Mouse (Mus musculus) midbrain, embryonic 16.5 days (tissue): ENCODE measurements around the gene Homer3. TPM values are rescaled to one million over a fixed set of nuclear protein-coding genes. Genes with fewer than 3 reads are reported as not detected.
A peak's percentile ranks its signal among the peaks of the same experiment; 100 is the strongest.

Source experiments
- ATAC-seq: fragments of 200-750 bp; cut with Nextera tagmentation; 2 replicates; pipeline ENCODE4 v1.8.0; 2017; ENCODE audit warnings: moderate TSS enrichment
- H3K27ac ChIP-seq: fragments of 300-500 bp; sonication (generic); 2 replicates; pipeline ENCODE4 v1.5.1; 2014; ENCODE audit warnings: mild to moderate bottlenecking, low read length, mixed read lengths
- H3K27me3 ChIP-seq: fragments of 300-500 bp; sonication (generic); 2 replicates; pipeline ENCODE4 v1.6.1; 2014; ENCODE audit warnings: low read depth, low read length, mixed read lengths; ENCODE audit not compliant: control insufficient read depth, insufficient read depth
- H3K36me3 ChIP-seq: fragments of 300-500 bp; sonication (generic); 2 replicates; pipeline ENCODE4 v1.6.1; 2014; ENCODE audit warnings: mild to moderate bottlenecking, low read length, moderate library complexity, mixed read lengths; ENCODE audit not compliant: control insufficient read depth, insufficient read depth
- H3K4me1 ChIP-seq: fragments of 300-500 bp; sonication (generic); 2 replicates; pipeline ENCODE4 v1.6.1; 2014; ENCODE audit warnings: mild to moderate bottlenecking, low read length, mixed read lengths; ENCODE audit not compliant: control insufficient read depth, insufficient read depth
- H3K4me2 ChIP-seq: fragments of 300-500 bp; sonication (generic); 2 replicates; pipeline ENCODE4 v1.6.1; 2014; ENCODE audit warnings: mild to moderate bottlenecking, low read length, mixed read lengths
- H3K4me3 ChIP-seq: fragments of 300-500 bp; sonication (generic); 2 replicates; pipeline ENCODE4 v1.5.1; 2014; ENCODE audit warnings: low read depth, mild to moderate bottlenecking, low read length, moderate library complexity, mixed read lengths
- H3K9ac ChIP-seq: fragments of 300-500 bp; sonication (generic); 2 replicates; pipeline ENCODE4 v1.6.1; 2014; ENCODE audit warnings: low read depth, low read length, mixed read lengths
- H3K9me3 ChIP-seq: fragments of 300-500 bp; sonication (generic); replicated peaks from 2 replicates; pipeline ENCODE4 v1.6.1; 2014; ENCODE audit warnings: mild to moderate bottlenecking, low read length, mixed read lengths; ENCODE audit not compliant: control insufficient read depth, poor library complexity, severe bottlenecking
- WGBS: fragments of 180-500 bp; shearing (Covaris S2); extraction: QIAGEN DNeasy Blood & Tissue Kit; methylation state at CpG from one replicate; pipeline ENCODE4 v1.1.7; 2014; 5-methylcytosine and 5-hydroxymethylcytosine counted together
- polyA plus RNA-seq: library from polyadenylated mRNA; unstranded; fragments of >200 nt; fragmentation: Nextera tagmentation; extraction: Ambion mirVana; gene quantifications from 2 replicates; pipeline ENCODE4 v1.2.1, GENCODE M21; 2015

Homer3 gene
- polyA plus RNA-seq, 1 experiment from 2014 or later: 26.3 TPM

- peaks cover 4% of the 10 kb centered on the region for H3K4me1 ChIP-seq
- H3K36me3 ChIP-seq: no peaks in the 10 kb centered on the region
- H3K4me3 ChIP-seq: no peak overlapping the region
- no peak overlapping the region for H3K4me2 ChIP-seq
- no peak overlapping the region for H3K27ac ChIP-seq
- no peak for ATAC-seq
- no peak overlapping the region for H3K9ac ChIP-seq
- 70% methylated on average over 15 of the region's 15 CpGs for WGBS
- H3K27me3 ChIP-seq: no peaks in the 10 kb centered on the region
- no peaks in the 10 kb centered on the region for H3K9me3 ChIP-seq
Observed at GRCm38 (mm10) chr8:70278175-70278574, 4.5 kb upstream of the Homer3 start.

GRCm38 (mm10) chr8:70279266-70279665 lies 3.4 kb upstream of the Homer3 start:
- Histone ChIP-seq H3K4me3 (no peak overlapping the region), H3K27ac (no peak overlapping the region), H3K27me3 (no peaks in the 10 kb centered on the region), H3K9ac (no peak overlapping the region), H3K36me3 (no peaks in the 10 kb centered on the region), H3K4me2 (no peak overlapping the region), H3K9me3 (no peaks in the 10 kb centered on the region), H3K4me1 (peaks cover 9% of the 10 kb centered on the region)
- no peak for ATAC-seq
- WGBS: 73% methylated on average over 8 of the region's 8 CpGs

GRCm38 (mm10) chr8:70281001-70281400 lies 1.6 kb upstream of the Homer3 start:
- H3K27ac ChIP-seq: no peak overlapping the region
- no peak for ATAC-seq
- no peaks in the 10 kb centered on the region for H3K27me3 ChIP-seq
- H3K4me1 ChIP-seq: peaks cover 13% of the 10 kb centered on the region
- WGBS: 32% methylated on average over 3 of the region's 3 CpGs
- H3K4me2 ChIP-seq: no peak overlapping the region
- no peak overlapping the region for H3K4me3 ChIP-seq
- H3K9ac ChIP-seq: no peak overlapping the region
- H3K36me3 ChIP-seq: peaks cover 1% of the 10 kb centered on the region; the same call in 1 of the 2 replicates
- H3K9me3 ChIP-seq: no peaks in the 10 kb centered on the region

GRCm38 (mm10) chr8:70283136-70284077 lies 780 bp downstream of the Homer3 start:
- H3K4me3 ChIP-seq: peak overlapping the region; percentile 66
- no peaks in the 10 kb centered on the region for H3K9me3 ChIP-seq
- peak overlapping the region; percentile 84 for H3K4me2 ChIP-seq
- peaks cover 12% of the 10 kb centered on the region; the same call in 1 of the 2 replicates for H3K36me3 ChIP-seq
- ATAC-seq: peak; percentile 63
- H3K4me1 ChIP-seq: peaks cover 13% of the 10 kb centered on the region
- peak overlapping the region; percentile 82 for H3K9ac ChIP-seq
- 1% methylated on average over 55 of the region's 55 CpGs for WGBS
- no peaks in the 10 kb centered on the region for H3K27me3 ChIP-seq
- peak overlapping the region; percentile 50 for H3K27ac ChIP-seq

- no peaks in the 10 kb centered on the region for H3K9me3 ChIP-seq
- no peak overlapping the region for H3K9ac ChIP-seq
- 59% methylated on average over 5 of the region's 5 CpGs for WGBS
- no peaks in the 10 kb centered on the region for H3K27me3 ChIP-seq
- ATAC-seq: no peak
- peaks cover 13% of the 10 kb centered on the region for H3K4me1 ChIP-seq
- peaks cover 12% of the 10 kb centered on the region; the same call in 1 of the 2 replicates for H3K36me3 ChIP-seq
- peak overlapping the region; percentile 3; the same call in 1 of the 2 replicates for H3K4me2 ChIP-seq
- H3K27ac ChIP-seq: no peak overlapping the region
- no peak overlapping the region for H3K4me3 ChIP-seq
Observed at GRCm38 (mm10) chr8:70284421-70284820, 1.8 kb downstream of the Homer3 start.

- Histone ChIP-seq H3K27ac (no peak overlapping the region), H3K36me3 (peaks cover 12% of the 10 kb centered on the region; the same call in 1 of the 2 replicates), H3K9me3 (no peaks in the 10 kb centered on the region), H3K4me1 (peaks cover 13% of the 10 kb centered on the region), H3K9ac (no peak overlapping the region), H3K27me3 (no peaks in the 10 kb centered on the region), H3K4me2 (no peak overlapping the region), H3K4me3 (no peak overlapping the region)
- WGBS: 97% methylated on average over 15 of the region's 15 CpGs
- no peak for ATAC-seq
Observed at GRCm38 (mm10) chr8:70285304-70285703, 2.7 kb downstream of the Homer3 start.

GRCm38 (mm10) chr8:70286737-70287136 lies 4.1 kb downstream of the Homer3 start:
- H3K4me1 ChIP-seq: peaks cover 13% of the 10 kb centered on the region
- ATAC-seq: no peak
- H3K4me3 ChIP-seq: no peak overlapping the region
- 89% methylated on average over 8 of the region's 8 CpGs for WGBS
- H3K9ac ChIP-seq: no peak overlapping the region
- H3K27me3 ChIP-seq: no peaks in the 10 kb centered on the region
- no peaks in the 10 kb centered on the region for H3K9me3 ChIP-seq
- H3K27ac ChIP-seq: no peak overlapping the region
- H3K36me3 ChIP-seq: peaks cover 16% of the 10 kb centered on the region
- H3K4me2 ChIP-seq: no peak overlapping the region

- Histone ChIP-seq H3K36me3 (peaks cover 44% of the 10 kb centered on the region), H3K4me1 (no peaks in the 10 kb centered on the region), H3K9me3 (no peaks in the 10 kb centered on the region), H3K9ac (no peak overlapping the region), H3K4me3 (no peak overlapping the region), H3K4me2 (no peak overlapping the region), H3K27me3 (no peaks in the 10 kb centered on the region), H3K27ac (no peak overlapping the region)
- WGBS: 71% methylated on average over 5 of the region's 5 CpGs
- no peak for ATAC-seq
Observed at GRCm38 (mm10) chr8:70293988-70294405, 11.4 kb downstream of the Homer3 start.

- peaks cover 24% of the 10 kb centered on the region for H3K36me3 ChIP-seq
- no peak overlapping the region for H3K27ac ChIP-seq
- H3K4me1 ChIP-seq: peaks cover 24% of the 10 kb centered on the region
- H3K4me2 ChIP-seq: no peak overlapping the region
- H3K9me3 ChIP-seq: no peaks in the 10 kb centered on the region
- no peak overlapping the region for H3K4me3 ChIP-seq
- H3K9ac ChIP-seq: no peak overlapping the region
- no peaks in the 10 kb centered on the region for H3K27me3 ChIP-seq
- no peak for ATAC-seq
- 81% methylated on average over 3 of the region's 3 CpGs for WGBS
Observed at GRCm38 (mm10) chr8:70300881-70301280, 18.3 kb downstream of the Homer3 start.
